Comparison of ENCODE assay signal across 24 mouse cellular contexts in genomic region chr1:39205021-39205420, GRCm38 (mm10). TPM values are rescaled to one million over a fixed set of nuclear protein-coding genes. Genes with fewer than 3 reads are reported as not detected.
DNase-seq lines count a peak whose midpoint lies in the region; ATAC-seq and TF ChIP-seq lines count a peak whose summit lies in the region.
"Had no signal": no experiment of that assay in that cellular context is flagged by ENCODE, and none has a peak within 500 bp of the region (broad histone marks: within the 10 kb centered on the region; RNA-seq: fewer than 3 reads in every experiment).

No protein-coding gene starts in this region.

- H3K36me3 ChIP-seq in intestine, postnatal 0 days (ENCODE audit: control insufficient read depth, insufficient read depth) = no peaks in the 10 kb centered on the region
- H3K36me3 ChIP-seq in intestine, embryonic 16.5 days (ENCODE audit: control insufficient read depth, insufficient read depth, low read length) = no peaks in the 10 kb centered on the region
- H3K36me3 ChIP-seq: forebrain, embryonic 10.5 days; heart, embryonic 15.5 days; hindbrain, embryonic 15.5 days; limb, embryonic 10.5 days; midbrain, embryonic 13.5 days had no signal

- ATAC-seq in intestine, postnatal 0 days = no peak
- no peak for ATAC-seq in intestine, embryonic 16.5 days
- peak; percentile 72 for ATAC-seq in activated CD4-positive, CD25-positive, alpha-beta regulatory T cell, adult 4 months
- ATAC-seq in inflammation-experienced regulatory T-cells, adult 6 months = peak; percentile 75
- ATAC-seq: forebrain, embryonic 16.5 days; liver, postnatal 0 days; midbrain, embryonic 13.5 days had no signal

- peak overlapping the region; percentile 48 for H3K4me2 ChIP-seq in intestine, postnatal 0 days (replicated peaks; ENCODE audit: low read depth)
- no peak overlapping the region for H3K4me2 ChIP-seq in intestine, embryonic 16.5 days (ENCODE audit: low read depth, low read length)
- H3K4me2 ChIP-seq: heart, embryonic 15.5 days; hindbrain, embryonic 15.5 days; midbrain, embryonic 13.5 days had no signal

- H3K27ac ChIP-seq in intestine, postnatal 0 days (ENCODE audit: low read depth, low read length) = no peak overlapping the region
- no peak overlapping the region for H3K27ac ChIP-seq in intestine, embryonic 16.5 days (ENCODE audit: low read length)
- H3K27ac ChIP-seq: forebrain, embryonic 10.5 days; heart, embryonic 15.5 days; hindbrain, embryonic 15.5 days; kidney, postnatal 0 days; limb, embryonic 10.5 days; midbrain, embryonic 13.5 days; stomach, postnatal 0 days had no signal

- DNase-seq in thymus, postnatal 0 days (ENCODE audit: low spot score) = peak; percentile 67
- DNase-seq in heart, adult 11 months = no peak
- no peak for DNase-seq in embryo, embryonic 9.5 days (ENCODE audit: extremely low spot score)
- no peak for DNase-seq in adrenal gland, adult 8-10 months
- DNase-seq: cerebellum, adult 8-10 months; gastrocnemius, postnatal 14 days; heart, postnatal 36 days; kidney, adult 11 months; liver; liver, postnatal 0 days; lung, postnatal 10 days had no signal

- 41% methylated on average over 10 of the region's 10 CpGs for WGBS in intestine, postnatal 0 days
- WGBS in intestine, embryonic 16.5 days = 66% methylated on average over 10 of the region's 10 CpGs

- H3K9me3 ChIP-seq in intestine, postnatal 0 days (ENCODE audit: control insufficient read depth) = no peaks in the 10 kb centered on the region
- no peaks in the 10 kb centered on the region for H3K9me3 ChIP-seq in intestine, embryonic 16.5 days (ENCODE audit: control insufficient read depth, low read length)
- H3K9me3 ChIP-seq: forebrain, embryonic 10.5 days; heart, embryonic 15.5 days; hindbrain, embryonic 15.5 days; limb, embryonic 10.5 days; midbrain, embryonic 13.5 days had no signal

- no peak for TF ChIP-seq CTCF in intestine, postnatal 0 days (IDR thresholded peaks at IDR 0.05; ENCODE audit: low read depth)

- no peak overlapping the region for H3K9ac ChIP-seq in intestine, postnatal 0 days (ENCODE audit: low read depth, low read length)
- H3K9ac ChIP-seq in intestine, embryonic 16.5 days (ENCODE audit: low read depth, low read length) = no peak overlapping the region
- H3K9ac ChIP-seq: heart, embryonic 15.5 days; hindbrain, embryonic 15.5 days; liver, postnatal 0 days; midbrain, embryonic 13.5 days had no signal

- H3K4me1 ChIP-seq in intestine, postnatal 0 days (replicated peaks; ENCODE audit: control insufficient read depth, insufficient read depth, low read length) = 0 out of 2 replicates have a peak, but pooled peaks cover 3% of the 10 kb centered on the region
- no peaks in the 10 kb centered on the region for H3K4me1 ChIP-seq in intestine, embryonic 16.5 days (ENCODE audit: control insufficient read depth, insufficient read depth, low read length)
- H3K4me1 ChIP-seq: forebrain, embryonic 10.5 days; hindbrain, embryonic 15.5 days; limb, embryonic 10.5 days; midbrain, embryonic 13.5 days had no signal

- H3K27me3 ChIP-seq in intestine, postnatal 0 days (replicated peaks; ENCODE audit: control insufficient read depth, insufficient read depth, low read length) = no peaks in the 10 kb centered on the region
- H3K27me3 ChIP-seq in intestine, embryonic 16.5 days (replicated peaks; ENCODE audit: control insufficient read depth, insufficient read depth, low read length) = no peaks in the 10 kb centered on the region
- H3K27me3 ChIP-seq: heart, embryonic 15.5 days; hindbrain, embryonic 15.5 days; midbrain, embryonic 13.5 days had no signal

- H3K4me3 ChIP-seq in intestine, postnatal 0 days (ENCODE audit: low read depth, low read length) = no peak overlapping the region
- H3K4me3 ChIP-seq in intestine, embryonic 16.5 days (ENCODE audit: low read length) = no peak overlapping the region
- H3K4me3 ChIP-seq: forebrain, embryonic 10.5 days; heart, embryonic 15.5 days; hindbrain, embryonic 15.5 days; limb, embryonic 10.5 days; midbrain, embryonic 13.5 days had no signal

RNA-seq across cellular contexts. Expression of gene Npas2, which starts 11.5 kb away (rescaled TPM):
- polyA plus RNA-seq in intestine, postnatal 0 days (2015; fragmentation: Nextera tagmentation; extraction: Ambion mirVana) = 4.1 and 4.3 TPM in 2 replicates
- 0.70 and 0.91 TPM in 2 replicates for polyA plus RNA-seq in intestine, embryonic 16.5 days (2015; fragmentation: Nextera tagmentation; extraction: Ambion mirVana)
- polyA plus RNA-seq in activated CD4-positive, CD25-positive, alpha-beta regulatory T cell, adult 4 months (2017; shearing (Covaris generic)) = under 1 TPM; 0.46 to 0.60 TPM
- polyA plus RNA-seq in inflammation-experienced regulatory T-cells, adult 6 months (2017; shearing (Covaris generic)) = 1 to 10 TPM in 1 of 3 experiments, under 1 TPM in 2; 0.20 to 1.1 (median 0.39) TPM
- polyA plus RNA-seq in thymus, postnatal 0 days (2015; fragmentation: Nextera tagmentation; extraction: Ambion mirVana) = 1.3 and 1.5 TPM in 2 replicates
- total RNA-seq in adrenal gland, adult 8-10 months (2022) = 1 to 10 TPM in 3 of 4 experiments, under 1 TPM in 1; 0.80 to 1.5 (median 1.3) TPM
- total RNA-seq: monocyte, adult 5-6 weeks had no signal
- polyA plus RNA-seq: forebrain, embryonic 10.5 days had no signal

Comparison
In these comparisons a context has a peak if more than half of its experiments do, and no peak if none do; other contexts are left out.
1. ATAC-seq: peak in activated CD4-positive, CD25-positive, alpha-beta regulatory T cell, adult 4 months (single experiment) and inflammation-experienced regulatory T-cells, adult 6 months (single experiment); none in intestine, postnatal 0 days (single experiment) and intestine, embryonic 16.5 days (single experiment).